Mouse (Mus musculus): ENCODE measurements around the gene Pus7l. TPM values are rescaled to one million over a fixed set of nuclear protein-coding genes. Genes with fewer than 3 reads are reported as not detected.

Pus7l gene
- polyA plus RNA-seq, 1 experiment from 2014 or later: 3.2 TPM

DNA sequence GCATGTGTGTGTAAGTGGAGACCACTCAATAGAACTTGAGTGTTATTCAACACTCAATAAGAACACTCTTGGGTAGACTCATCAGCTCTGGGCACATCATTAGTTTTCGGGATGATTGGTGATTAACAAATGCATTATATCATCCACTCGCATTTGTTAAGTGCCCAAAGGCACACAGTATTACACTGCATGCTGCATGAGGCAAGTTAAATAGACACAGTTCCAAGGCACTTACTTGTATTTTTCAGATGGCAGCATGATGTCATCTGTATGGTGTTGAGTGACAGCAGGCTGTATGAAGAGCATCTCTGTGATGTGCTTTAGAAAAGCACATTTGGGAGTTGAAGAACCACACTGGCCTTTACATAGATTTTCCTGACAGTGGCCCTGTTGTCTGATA is 60.8 kb downstream of the Pus7l start:
- 71% methylated on average over 2 of the region's 2 CpGs for WGBS
- Histone ChIP-seq H3K4me3 (ENCODE audit: low read depth, low read length) (no peak overlapping the region), H3K4me1 (ENCODE audit: insufficient read depth, low read depth, low read length) (no peaks in the 10 kb centered on the region), H3K36me3 (ENCODE audit: insufficient read depth, low read length) (no peaks in the 10 kb centered on the region), H3K27ac (ENCODE audit: low read length) (no peak overlapping the region), H3K9ac (replicated peaks; ENCODE audit: low read depth) (no peak overlapping the region), H3K9me3 (ENCODE audit: low read length) (no peaks in the 10 kb centered on the region), H3K27me3 (replicated peaks; ENCODE audit: insufficient read depth, low read length) (no peaks in the 10 kb centered on the region), H3K4me2 (replicated peaks; ENCODE audit: low read depth, low read length) (no peak overlapping the region)
- ATAC-seq (no peak), DNase-seq (ENCODE audit: low spot score) (no peak)
- TF ChIP-seq EP300 (IDR thresholded peaks at IDR 0.05) (no peak), CTCF (IDR thresholded peaks at IDR 0.05) (no peak)

DNA sequence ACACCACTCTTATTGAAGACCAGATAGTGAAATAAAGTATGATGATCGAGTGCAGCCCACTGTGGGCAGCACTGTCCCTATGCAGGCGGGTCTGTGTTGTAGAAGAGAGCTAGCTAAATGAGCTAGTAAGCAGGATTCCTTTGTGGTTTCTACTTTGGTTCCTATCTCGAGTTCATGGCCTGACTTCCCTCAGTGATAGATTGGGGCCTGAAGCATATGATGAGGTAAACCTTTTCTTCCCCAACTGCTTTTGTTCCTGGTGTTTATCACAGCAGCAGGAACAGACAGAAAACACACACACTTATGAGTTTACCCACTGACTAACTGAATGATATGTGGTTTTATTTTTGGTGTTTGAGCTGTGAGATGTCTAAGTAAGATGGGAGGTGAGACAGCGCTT is 62.6 kb downstream of the Pus7l start:
- WGBS: 85% methylated on average over 4 of the region's 4 CpGs
- no peak overlapping the region for H3K9ac ChIP-seq (replicated peaks; ENCODE audit: low read depth)
- no peak for TF ChIP-seq EP300 (IDR thresholded peaks at IDR 0.05)
- no peak for TF ChIP-seq CTCF (IDR thresholded peaks at IDR 0.05)
- no peak overlapping the region for H3K27ac ChIP-seq (ENCODE audit: low read length)
- H3K36me3 ChIP-seq (ENCODE audit: insufficient read depth, low read length): no peaks in the 10 kb centered on the region
- no peak overlapping the region for H3K4me2 ChIP-seq (replicated peaks; ENCODE audit: low read depth, low read length)
- H3K9me3 ChIP-seq (ENCODE audit: low read length): no peaks in the 10 kb centered on the region
- DNase-seq (ENCODE audit: low spot score): no peak
- no peaks in the 10 kb centered on the region for H3K27me3 ChIP-seq (replicated peaks; ENCODE audit: insufficient read depth, low read length)
- H3K4me3 ChIP-seq (ENCODE audit: low read depth, low read length): no peak overlapping the region
- ATAC-seq: no peak
- no peaks in the 10 kb centered on the region for H3K4me1 ChIP-seq (ENCODE audit: insufficient read depth, low read depth, low read length)

DNA sequence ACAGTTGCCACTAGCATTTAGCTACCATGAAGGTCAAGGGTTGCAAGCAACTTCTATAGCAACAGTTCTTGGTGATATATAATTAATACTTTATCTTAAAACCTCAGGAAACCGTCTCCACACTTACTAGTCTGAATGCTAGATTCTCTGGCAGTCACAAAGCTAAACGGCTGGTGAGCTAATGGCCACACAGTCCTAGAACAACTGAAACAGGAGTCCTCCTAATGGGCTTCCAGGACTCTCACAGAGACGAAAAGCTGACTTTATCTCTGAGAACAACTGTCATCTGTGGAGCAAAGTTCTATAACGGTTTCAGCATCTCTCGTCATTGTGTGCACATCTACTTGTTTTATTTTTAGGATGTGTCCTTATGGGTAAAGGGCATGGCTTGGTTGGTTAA is 63.1 kb downstream of the Pus7l start:
- Histone ChIP-seq H3K36me3 (ENCODE audit: insufficient read depth, low read length) (no peaks in the 10 kb centered on the region), H3K27ac (ENCODE audit: low read length) (no peak overlapping the region), H3K4me2 (replicated peaks; ENCODE audit: low read depth, low read length) (no peak overlapping the region), H3K9ac (replicated peaks; ENCODE audit: low read depth) (no peak overlapping the region), H3K9me3 (ENCODE audit: low read length) (no peaks in the 10 kb centered on the region), H3K4me3 (ENCODE audit: low read depth, low read length) (no peak overlapping the region), H3K27me3 (replicated peaks; ENCODE audit: insufficient read depth, low read length) (no peaks in the 10 kb centered on the region), H3K4me1 (ENCODE audit: insufficient read depth, low read depth, low read length) (no peaks in the 10 kb centered on the region)
- WGBS: 70% methylated on average over 5 of the region's 5 CpGs
- no peak for ATAC-seq
- DNase-seq (ENCODE audit: low spot score): no peak
- TF ChIP-seq EP300 (IDR thresholded peaks at IDR 0.05): no peak
- no peak for TF ChIP-seq CTCF (IDR thresholded peaks at IDR 0.05)

DNA sequence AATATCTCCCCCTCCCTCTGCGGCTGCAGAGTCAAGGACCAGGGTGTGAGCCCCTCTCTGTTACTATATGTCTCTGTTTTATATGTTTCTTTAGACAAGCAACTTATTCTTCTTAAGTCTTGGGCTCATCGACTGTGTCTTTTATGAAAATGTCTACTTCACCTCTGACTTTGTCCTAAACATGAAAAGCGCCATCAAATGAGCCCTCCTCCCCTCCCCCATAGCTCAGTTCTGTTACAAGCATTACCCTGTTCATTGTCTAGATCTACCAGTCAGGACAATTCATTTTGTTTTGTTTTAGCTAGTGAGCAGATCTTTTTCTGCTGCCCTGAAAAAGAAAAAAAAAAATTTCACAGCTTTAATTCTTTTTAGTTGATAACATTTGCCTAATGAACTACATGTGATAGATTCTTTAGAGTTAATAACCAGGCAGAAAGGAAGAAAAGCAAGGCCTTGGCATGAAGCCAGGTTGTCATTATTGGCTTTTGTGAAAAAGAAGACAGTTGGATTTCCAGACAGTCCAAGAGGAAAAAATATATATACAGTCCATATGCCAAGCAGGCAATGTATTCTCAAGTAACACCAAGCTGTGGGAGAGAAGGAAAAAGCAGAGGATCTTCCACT is 63.7 kb downstream of the Pus7l start:
- ATAC-seq (no peak), DNase-seq (ENCODE audit: low spot score) (no peak)
- Histone ChIP-seq H3K9ac (replicated peaks; ENCODE audit: low read depth) (no peak overlapping the region), H3K4me1 (ENCODE audit: insufficient read depth, low read depth, low read length) (no peaks in the 10 kb centered on the region), H3K9me3 (ENCODE audit: low read length) (no peaks in the 10 kb centered on the region), H3K4me2 (replicated peaks; ENCODE audit: low read depth, low read length) (no peak overlapping the region), H3K36me3 (ENCODE audit: insufficient read depth, low read length) (no peaks in the 10 kb centered on the region), H3K27me3 (replicated peaks; ENCODE audit: insufficient read depth, low read length) (no peaks in the 10 kb centered on the region), H3K4me3 (ENCODE audit: low read depth, low read length) (no peak overlapping the region), H3K27ac (ENCODE audit: low read length) (no peak overlapping the region)
- no peak for TF ChIP-seq CTCF (IDR thresholded peaks at IDR 0.05)
- no peak for TF ChIP-seq EP300 (IDR thresholded peaks at IDR 0.05)
- WGBS: 66% methylated on average over 3 of the region's 3 CpGs

DNA sequence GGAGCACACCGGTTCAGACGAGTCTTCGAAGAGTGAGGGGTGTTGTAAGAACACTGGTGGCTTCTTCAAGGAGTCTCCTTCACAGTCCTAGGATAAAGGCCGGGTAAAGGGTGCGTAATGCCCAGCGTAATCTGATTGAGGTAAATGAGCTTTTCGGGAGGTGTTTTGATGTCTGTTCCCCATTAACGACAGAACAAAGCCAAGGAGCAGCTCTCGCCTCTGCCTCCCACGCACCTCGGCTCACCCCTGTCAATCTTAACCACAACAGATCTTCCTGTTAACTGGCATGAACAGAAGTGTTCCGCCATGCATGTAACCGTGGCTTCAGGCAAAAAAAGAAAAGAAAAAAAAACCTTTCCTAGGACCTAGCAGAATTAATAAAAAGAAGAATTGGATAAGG is 64.6 kb downstream of the Pus7l start:
- 54% methylated on average over 13 of the region's 13 CpGs for WGBS
- Histone ChIP-seq H3K4me3 (ENCODE audit: low read depth, low read length) (no peak overlapping the region), H3K36me3 (ENCODE audit: insufficient read depth, low read length) (no peaks in the 10 kb centered on the region), H3K9ac (replicated peaks; ENCODE audit: low read depth) (no peak overlapping the region), H3K4me2 (replicated peaks; ENCODE audit: low read depth, low read length) (no peak overlapping the region), H3K27me3 (replicated peaks; ENCODE audit: insufficient read depth, low read length) (no peaks in the 10 kb centered on the region), H3K27ac (ENCODE audit: low read length) (no peak overlapping the region), H3K4me1 (ENCODE audit: insufficient read depth, low read depth, low read length) (no peaks in the 10 kb centered on the region), H3K9me3 (ENCODE audit: low read length) (no peaks in the 10 kb centered on the region)
- TF ChIP-seq EP300 (IDR thresholded peaks at IDR 0.05) (no peak), CTCF (IDR thresholded peaks at IDR 0.05) (no peak)
- ATAC-seq (no peak), DNase-seq (ENCODE audit: low spot score) (no peak)

DNA sequence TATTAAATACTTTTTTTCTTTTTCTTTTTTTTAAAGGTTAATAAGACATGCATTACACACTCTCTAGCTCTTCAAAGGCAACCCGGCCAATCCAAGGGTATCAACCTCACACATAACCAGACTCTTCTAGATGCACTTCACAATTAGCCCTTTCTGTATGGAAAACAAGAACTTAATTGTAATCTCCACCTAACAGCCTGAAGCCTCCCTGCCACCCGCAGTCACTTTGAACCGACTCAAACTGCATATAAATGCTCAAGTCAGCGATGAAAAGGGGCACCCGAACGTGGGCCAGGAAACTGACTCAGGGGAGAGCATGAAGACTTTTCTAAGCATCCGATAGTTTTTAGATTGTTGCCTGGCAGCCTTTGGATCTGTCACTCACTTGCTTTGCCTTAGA is 66.1 kb downstream of the Pus7l start:
- Histone ChIP-seq H3K27me3 (replicated peaks; ENCODE audit: insufficient read depth, low read length) (no peaks in the 10 kb centered on the region), H3K27ac (ENCODE audit: low read length) (no peak overlapping the region), H3K4me2 (replicated peaks; ENCODE audit: low read depth, low read length) (no peak overlapping the region), H3K9me3 (ENCODE audit: low read length) (no peaks in the 10 kb centered on the region), H3K4me3 (ENCODE audit: low read depth, low read length) (no peak overlapping the region), H3K36me3 (ENCODE audit: insufficient read depth, low read length) (no peaks in the 10 kb centered on the region), H3K9ac (replicated peaks; ENCODE audit: low read depth) (no peak overlapping the region), H3K4me1 (ENCODE audit: insufficient read depth, low read depth, low read length) (no peaks in the 10 kb centered on the region)
- DNase-seq (ENCODE audit: low spot score) (no peak), ATAC-seq (no peak)
- no peak for TF ChIP-seq CTCF (IDR thresholded peaks at IDR 0.05)
- TF ChIP-seq EP300 (IDR thresholded peaks at IDR 0.05): no peak
- WGBS: 68% methylated on average over 7 of the region's 7 CpGs

DNA sequence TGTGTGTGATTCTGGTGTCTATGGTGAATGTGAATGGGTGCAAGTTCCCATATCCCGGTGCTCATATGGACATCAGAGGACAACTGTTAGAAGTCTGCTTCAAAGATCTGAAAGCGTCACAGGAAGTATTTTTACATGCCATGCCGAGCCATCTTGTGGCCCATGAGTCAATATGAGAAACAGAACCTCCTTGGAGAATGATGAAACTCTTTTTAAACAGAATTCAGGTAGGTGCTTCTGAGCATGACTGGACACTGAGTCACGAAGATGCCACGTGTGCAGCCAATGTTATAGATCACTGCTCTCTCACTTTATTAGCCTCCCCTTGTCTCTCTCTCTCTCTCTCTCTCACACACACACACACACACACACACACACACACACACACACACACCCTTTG is 67.4 kb downstream of the Pus7l start:
- DNase-seq (ENCODE audit: low spot score) (no peak), ATAC-seq (no peak)
- no peaks in the 10 kb centered on the region for H3K9me3 ChIP-seq (ENCODE audit: low read length)
- no peaks in the 10 kb centered on the region for H3K4me1 ChIP-seq (ENCODE audit: insufficient read depth, low read depth, low read length)
- no peak for TF ChIP-seq CTCF (IDR thresholded peaks at IDR 0.05)
- TF ChIP-seq EP300 (IDR thresholded peaks at IDR 0.05): no peak
- no peaks in the 10 kb centered on the region for H3K27me3 ChIP-seq (replicated peaks; ENCODE audit: insufficient read depth, low read length)
- H3K4me3 ChIP-seq (ENCODE audit: low read depth, low read length): no peak overlapping the region
- no peak overlapping the region for H3K9ac ChIP-seq (replicated peaks; ENCODE audit: low read depth)
- no peaks in the 10 kb centered on the region for H3K36me3 ChIP-seq (ENCODE audit: insufficient read depth, low read length)
- H3K4me2 ChIP-seq (replicated peaks; ENCODE audit: low read depth, low read length): no peak overlapping the region
- H3K27ac ChIP-seq (ENCODE audit: low read length): no peak overlapping the region
- 71% methylated on average over 5 of the region's 5 CpGs for WGBS

Other genes starting within 250 kb of the Pus7l start
- 0.13 and 0.24 TPM in 2 replicates for gene Adamts20, start 78.1 kb downstream of the Pus7l start, polyA plus RNA-seq (2015; fragmentation: Nextera tagmentation; extraction: Ambion mirVana)
- gene Irak4, start 96 bp upstream of the Pus7l start, polyA plus RNA-seq (2015; fragmentation: Nextera tagmentation; extraction: Ambion mirVana): 11.8 and 12.1 TPM in 2 replicates
- gene Twf1, start 46.3 kb upstream of the Pus7l start, polyA plus RNA-seq (2015; fragmentation: Nextera tagmentation; extraction: Ambion mirVana): 84.8 and 86.3 TPM in 2 replicates
- gene Tmem117, start 85.7 kb upstream of the Pus7l start, polyA plus RNA-seq (2015; fragmentation: Nextera tagmentation; extraction: Ambion mirVana): 3.3 and 4.5 TPM in 2 replicates